Mouse (Mus musculus) stomach, embryonic 16.5 days (tissue): ENCODE data around the gene Atp2a3. TPM values are rescaled to one million over a fixed set of nuclear protein-coding genes. Genes with fewer than 3 reads are reported as not detected.

Source experiments
- ATAC-seq: fragments of 200-750 bp; cut with Nextera tagmentation; 2 replicates; pipeline ENCODE4 v1.8.0; 2017; ENCODE audit warnings: moderate number of reproducible peaks, moderate TSS enrichment; ENCODE audit not compliant: insufficient read depth, low FRiP score
- H3K27ac ChIP-seq: fragments of 300-500 bp; sonication (generic); 2 replicates; pipeline ENCODE4 v1.5.1; 2014; ENCODE audit warnings: low read length
- H3K27me3 ChIP-seq: fragments of 300-500 bp; sonication (generic); 2 replicates; pipeline ENCODE4 v1.6.1; 2014; ENCODE audit warnings: low read length, control low read depth, mixed read lengths; ENCODE audit not compliant: control insufficient read depth, insufficient read depth
- H3K36me3 ChIP-seq: fragments of 300-500 bp; sonication (generic); 2 replicates; pipeline ENCODE4 v1.6.1; 2014; ENCODE audit warnings: low read length; ENCODE audit not compliant: control insufficient read depth, insufficient read depth
- H3K4me1 ChIP-seq: fragments of 300-500 bp; sonication (generic); 2 replicates; pipeline ENCODE4 v1.6.1; 2014; ENCODE audit warnings: low read length, control low read depth, mixed read lengths; ENCODE audit not compliant: control insufficient read depth, insufficient read depth
- H3K4me2 ChIP-seq: fragments of 300-500 bp; sonication (generic); 2 replicates; pipeline ENCODE4 v1.6.1; 2014; ENCODE audit warnings: low read depth, low read length, mixed read lengths
- H3K4me3 ChIP-seq: fragments of 300-500 bp; sonication (generic); replicated peaks from 2 replicates; pipeline ENCODE4 v1.5.1; 2014; ENCODE audit warnings: mild to moderate bottlenecking, low read length
- H3K9ac ChIP-seq: fragments of 300-500 bp; sonication (generic); 2 replicates; pipeline ENCODE4 v1.6.1; 2014; ENCODE audit warnings: low read length
- H3K9me3 ChIP-seq: fragments of 300-500 bp; sonication (generic); replicated peaks from 2 replicates; pipeline ENCODE4 v1.6.1; 2016; ENCODE audit warnings: low read length, control low read depth; ENCODE audit not compliant: control insufficient read depth
- WGBS: fragments of 180-500 bp; shearing (Covaris S2); extraction: QIAGEN DNeasy Blood & Tissue Kit; methylation state at CpG from one replicate; pipeline ENCODE4 v1.1.7; 2014; 5-methylcytosine and 5-hydroxymethylcytosine counted together
- polyA plus RNA-seq: library from polyadenylated mRNA; unstranded; fragments of >200 nt; fragmentation: Nextera tagmentation; extraction: Ambion mirVana; gene quantifications from 2 replicates; pipeline ENCODE4 v1.2.1, GENCODE M21; 2015

Gene Atp2a3
- polyA plus RNA-seq, 1 experiment from 2014 or later = 23.9 TPM

GRCm38 (mm10) chr11:72944996-72945793, 15.8 kb upstream of the Atp2a3 start:
- Histone ChIP-seq H3K36me3 (no peaks in the 10 kb centered on the region), H3K4me3 (no peak overlapping the region), H3K27me3 (no peaks in the 10 kb centered on the region), H3K27ac (peak overlapping the region; percentile 69), H3K9me3 (no peaks in the 10 kb centered on the region), H3K4me2 (no peak overlapping the region), H3K4me1 (peaks cover 28% of the 10 kb centered on the region), H3K9ac (peak overlapping the region; percentile 38; the same call in 1 of the 2 replicates)
- 39% methylated on average over 7 of the region's 7 CpGs for WGBS
- ATAC-seq = no peak

GRCm38 (mm10) chr11:72945875-72946559, 15.0 kb upstream of the Atp2a3 start:
- H3K9me3 ChIP-seq = no peaks in the 10 kb centered on the region
- no peaks in the 10 kb centered on the region for H3K27me3 ChIP-seq
- WGBS = 34% methylated on average over 6 of the region's 6 CpGs
- H3K4me1 ChIP-seq = peaks cover 25% of the 10 kb centered on the region
- ATAC-seq = peak; percentile 26; the same call in 1 of the 2 replicates
- no peak overlapping the region for H3K9ac ChIP-seq
- peak overlapping the region; percentile 69 for H3K27ac ChIP-seq
- no peaks in the 10 kb centered on the region for H3K36me3 ChIP-seq
- no peak overlapping the region for H3K4me3 ChIP-seq
- no peak overlapping the region for H3K4me2 ChIP-seq

- H3K9ac ChIP-seq = no peak overlapping the region
- H3K36me3 ChIP-seq = no peaks in the 10 kb centered on the region
- no peaks in the 10 kb centered on the region for H3K27me3 ChIP-seq
- 0 out of 2 replicates have a peak, but pooled peaks have one; percentile 8 for ATAC-seq
- no peak overlapping the region for H3K4me3 ChIP-seq
- WGBS = 31% methylated on average over 6 of the region's 6 CpGs
- H3K4me2 ChIP-seq = no peak overlapping the region
- H3K9me3 ChIP-seq = no peaks in the 10 kb centered on the region
- H3K27ac ChIP-seq = peak overlapping the region; percentile 69; the same call in 1 of the 2 replicates
- peaks cover 31% of the 10 kb centered on the region for H3K4me1 ChIP-seq
Observed at GRCm38 (mm10) chr11:72946560-72947119, 14.3 kb upstream of the Atp2a3 start.

GRCm38 (mm10) chr11:72947840-72948239, 13.1 kb upstream of the Atp2a3 start:
- Histone ChIP-seq H3K4me1 (peaks cover 43% of the 10 kb centered on the region), H3K4me3 (no peak overlapping the region), H3K27ac (no peak overlapping the region), H3K36me3 (no peaks in the 10 kb centered on the region), H3K9ac (no peak overlapping the region), H3K9me3 (no peaks in the 10 kb centered on the region), H3K4me2 (no peak overlapping the region), H3K27me3 (no peaks in the 10 kb centered on the region)
- WGBS = 74% methylated on average over 11 of the region's 11 CpGs
- ATAC-seq = no peak

- WGBS = 66% methylated on average over 7 of the region's 7 CpGs
- peaks cover 47% of the 10 kb centered on the region for H3K4me1 ChIP-seq
- no peak overlapping the region for H3K9ac ChIP-seq
- ATAC-seq = no peak
- H3K4me3 ChIP-seq = no peak overlapping the region
- H3K27me3 ChIP-seq = no peaks in the 10 kb centered on the region
- no peak overlapping the region for H3K4me2 ChIP-seq
- no peaks in the 10 kb centered on the region for H3K36me3 ChIP-seq
- H3K27ac ChIP-seq = no peak overlapping the region
- no peaks in the 10 kb centered on the region for H3K9me3 ChIP-seq
Observed at GRCm38 (mm10) chr11:72948254-72948653, 12.7 kb upstream of the Atp2a3 start.

- H3K36me3 ChIP-seq = no peaks in the 10 kb centered on the region
- H3K4me1 ChIP-seq = peaks cover 37% of the 10 kb centered on the region
- ATAC-seq = peak; percentile 49; the same call in 1 of the 2 replicates
- no peaks in the 10 kb centered on the region for H3K27me3 ChIP-seq
- 38% methylated on average over 22 of the region's 22 CpGs for WGBS
- H3K4me2 ChIP-seq = no peak overlapping the region
- H3K9me3 ChIP-seq = no peaks in the 10 kb centered on the region
- no peak overlapping the region for H3K9ac ChIP-seq
- peak overlapping the region; percentile 85 for H3K27ac ChIP-seq
- no peak overlapping the region for H3K4me3 ChIP-seq
Observed at GRCm38 (mm10) chr11:72951137-72952000, 9.6 kb upstream of the Atp2a3 start.

- Histone ChIP-seq H3K4me1 (peaks cover 33% of the 10 kb centered on the region), H3K27ac (peak overlapping the region; percentile 85), H3K27me3 (no peaks in the 10 kb centered on the region), H3K36me3 (no peaks in the 10 kb centered on the region), H3K9me3 (no peaks in the 10 kb centered on the region), H3K9ac (no peak overlapping the region), H3K4me2 (no peak overlapping the region), H3K4me3 (no peak overlapping the region)
- ATAC-seq = peak; percentile 57; the same call in 1 of the 2 replicates
- WGBS = 33% methylated on average over 3 of the region's 3 CpGs
Observed at GRCm38 (mm10) chr11:72952226-72952625, 8.7 kb upstream of the Atp2a3 start.

- ATAC-seq = 0 out of 2 replicates have a peak, but pooled peaks have one; percentile 14
- H3K4me3 ChIP-seq = no peak overlapping the region
- H3K4me1 ChIP-seq = peaks cover 33% of the 10 kb centered on the region
- no peak overlapping the region for H3K4me2 ChIP-seq
- no peaks in the 10 kb centered on the region for H3K36me3 ChIP-seq
- no peak overlapping the region for H3K9ac ChIP-seq
- 85% methylated on average over 6 of the region's 6 CpGs for WGBS
- H3K27me3 ChIP-seq = no peaks in the 10 kb centered on the region
- no peaks in the 10 kb centered on the region for H3K9me3 ChIP-seq
- H3K27ac ChIP-seq = peak overlapping the region; percentile 85
Observed at GRCm38 (mm10) chr11:72952697-72953096, 8.3 kb upstream of the Atp2a3 start.
